Mouse (Mus musculus): ENCODE measurements around the gene Lonp2. TPM values are rescaled to one million over a fixed set of nuclear protein-coding genes. Genes with fewer than 3 reads are reported as not detected.

The Lonp2 gene
- total RNA-seq, 2 experiments from 2014 or later, result 45.0 to 77.0 TPM

- ATAC-seq (replicated peaks; ENCODE audit: low FRiP score, low TSS enrichment, poor library complexity, severe bottlenecking), result no peak
Observed at GRCm38 (mm10) chr8:86741627-86742026, 117.8 kb downstream of the Lonp2 start.

GRCm38 (mm10) chr8:86742605-86743345 is 118.9 kb downstream of the Lonp2 start:
- no peak for ATAC-seq (replicated peaks; ENCODE audit: low FRiP score, low TSS enrichment, poor library complexity, severe bottlenecking)

GRCm38 (mm10) chr8:86744313-86745220 is 120.7 kb downstream of the Lonp2 start:
- ATAC-seq (replicated peaks; ENCODE audit: low FRiP score, low TSS enrichment, poor library complexity, severe bottlenecking), result no peak; the same call in 1 of the 2 replicates

GRCm38 (mm10) chr8:86745221-86745934 is 121.5 kb downstream of the Lonp2 start, which contains the start of the genes Gm10638 and Siah1a:
TSS of gene Gm10638 (plus strand) at chr8:86745699.
TSS of gene Siah1a (minus strand) at chr8:86745934.
- ATAC-seq (replicated peaks; ENCODE audit: low FRiP score, low TSS enrichment, poor library complexity, severe bottlenecking), result peak; percentile 47

GRCm38 (mm10) chr8:86745935-86746441 is 122.1 kb downstream of the Lonp2 start:
- ATAC-seq (replicated peaks; ENCODE audit: low FRiP score, low TSS enrichment, poor library complexity, severe bottlenecking), result peak; percentile 69

GRCm38 (mm10) chr8:86746511-86746910 is 122.7 kb downstream of the Lonp2 start:
- ATAC-seq (replicated peaks; ENCODE audit: low FRiP score, low TSS enrichment, poor library complexity, severe bottlenecking), result no peak

GRCm38 (mm10) chr8:86749842-86750241 is 126.0 kb downstream of the Lonp2 start:
- no peak for ATAC-seq (replicated peaks; ENCODE audit: low FRiP score, low TSS enrichment, poor library complexity, severe bottlenecking)

- ATAC-seq (replicated peaks; ENCODE audit: low FRiP score, low TSS enrichment, poor library complexity, severe bottlenecking), result no peak
Observed at GRCm38 (mm10) chr8:86756948-86757733, 133.3 kb downstream of the Lonp2 start.

- peak; percentile 59 for ATAC-seq (replicated peaks; ENCODE audit: low FRiP score, low TSS enrichment, poor library complexity, severe bottlenecking)
Observed at GRCm38 (mm10) chr8:86758651-86759050, 134.8 kb downstream of the Lonp2 start.

- ATAC-seq (replicated peaks; ENCODE audit: low FRiP score, low TSS enrichment, poor library complexity, severe bottlenecking), result peak; percentile 95
Observed at GRCm38 (mm10) chr8:86759090-86759491, 135.2 kb downstream of the Lonp2 start.

GRCm38 (mm10) chr8:86760746-86761145 is 136.9 kb downstream of the Lonp2 start:
- no peak for ATAC-seq (replicated peaks; ENCODE audit: low FRiP score, low TSS enrichment, poor library complexity, severe bottlenecking)

GRCm38 (mm10) chr8:86762806-86763205 is 139.0 kb downstream of the Lonp2 start:
- no peak for ATAC-seq (replicated peaks; ENCODE audit: low FRiP score, low TSS enrichment, poor library complexity, severe bottlenecking)

GRCm38 (mm10) chr8:86765155-86765554 is 141.3 kb downstream of the Lonp2 start:
- ATAC-seq (replicated peaks; ENCODE audit: low FRiP score, low TSS enrichment, poor library complexity, severe bottlenecking), result peak; percentile 92

GRCm38 (mm10) chr8:86765669-86766068 is 141.8 kb downstream of the Lonp2 start:
- no peak for ATAC-seq (replicated peaks; ENCODE audit: low FRiP score, low TSS enrichment, poor library complexity, severe bottlenecking)

- no peak for ATAC-seq (replicated peaks; ENCODE audit: low FRiP score, low TSS enrichment, poor library complexity, severe bottlenecking)
Observed at GRCm38 (mm10) chr8:86766548-86767211, 142.8 kb downstream of the Lonp2 start.

GRCm38 (mm10) chr8:86768499-86768898 is 144.7 kb downstream of the Lonp2 start:
- peak; percentile 29; the same call in 1 of the 2 replicates for ATAC-seq (replicated peaks; ENCODE audit: low FRiP score, low TSS enrichment, poor library complexity, severe bottlenecking)

GRCm38 (mm10) chr8:86769945-86770715 is 146.3 kb downstream of the Lonp2 start:
- no peak for ATAC-seq (replicated peaks; ENCODE audit: low FRiP score, low TSS enrichment, poor library complexity, severe bottlenecking)

Data from megakaryocyte-erythroid progenitor cell, adult 5-6 weeks (primary cell).